Mouse (Mus musculus) spleen, postnatal 10 days (tissue): ENCODE data around the gene B3gnt8.

Experiments
- DNase-seq, 2 experiments: peaks; one replicate each; pipeline ENCODE4 v3.0.0; 2021 to 2022; ENCODE audit warnings: low spot score in 2 of 2

The B3gnt8 gene

DNA sequence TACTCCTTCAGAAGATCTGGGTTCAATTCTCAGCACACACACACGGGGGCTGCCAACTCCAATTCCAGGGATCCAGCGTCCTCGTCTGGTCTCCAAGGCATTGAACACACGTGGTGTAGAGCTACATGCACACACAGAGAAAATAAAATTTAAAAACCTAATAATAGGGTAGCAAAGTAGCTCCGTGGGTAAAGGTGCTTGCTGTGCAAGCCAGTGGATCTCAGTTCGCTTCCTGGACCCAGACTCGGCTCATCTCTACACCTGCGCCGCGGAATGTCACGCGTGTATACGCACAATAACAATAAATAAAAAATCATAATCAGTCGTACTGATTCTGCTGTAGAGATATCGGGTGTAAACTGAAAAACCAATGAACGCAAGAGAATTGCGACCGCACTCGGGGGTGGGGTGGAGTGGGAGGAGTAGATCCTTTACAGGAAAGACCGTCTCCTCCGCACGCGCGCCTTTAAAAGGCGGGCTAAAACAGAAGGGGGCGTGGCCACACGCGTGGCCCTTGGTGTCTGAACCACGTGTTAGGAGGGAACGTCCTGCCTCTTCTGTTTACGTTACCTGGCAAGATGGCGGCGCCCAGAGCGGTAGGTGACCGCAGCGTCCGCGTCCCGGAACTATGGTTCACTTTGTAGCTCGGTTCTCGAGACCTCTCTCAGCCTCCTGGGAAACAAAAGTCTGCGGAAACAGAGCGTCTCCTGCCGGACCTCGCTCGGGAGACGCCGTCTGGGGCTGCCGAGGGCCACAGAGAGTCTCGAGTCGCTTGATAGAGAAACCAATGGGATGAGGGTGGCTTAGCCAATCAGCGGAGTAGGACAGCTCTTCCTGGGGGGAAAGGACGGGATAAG, 7.4 kb upstream of the B3gnt8 start, which contains the start of gene Dmac2:
TSS of gene Dmac2 (plus strand) at position 550 of the 857 bp plus-strand sequence.
- peak; percentile 78 to 94 for DNase-seq

DNA sequence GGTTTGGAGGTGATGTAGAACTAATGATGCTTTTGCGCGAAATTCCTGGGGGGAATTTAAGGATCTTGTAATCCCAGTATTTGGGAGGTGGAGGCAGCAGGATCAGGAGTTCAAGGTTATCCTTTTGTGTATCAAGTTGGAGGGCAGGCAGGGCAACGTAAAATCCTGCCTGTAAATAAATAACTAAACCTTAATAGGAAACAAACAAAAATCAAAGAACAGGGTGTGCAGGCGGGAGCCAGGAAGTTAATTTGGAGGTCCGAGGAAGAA, 6.8 kb upstream of the B3gnt8 start:
- no peak for DNase-seq

DNA sequence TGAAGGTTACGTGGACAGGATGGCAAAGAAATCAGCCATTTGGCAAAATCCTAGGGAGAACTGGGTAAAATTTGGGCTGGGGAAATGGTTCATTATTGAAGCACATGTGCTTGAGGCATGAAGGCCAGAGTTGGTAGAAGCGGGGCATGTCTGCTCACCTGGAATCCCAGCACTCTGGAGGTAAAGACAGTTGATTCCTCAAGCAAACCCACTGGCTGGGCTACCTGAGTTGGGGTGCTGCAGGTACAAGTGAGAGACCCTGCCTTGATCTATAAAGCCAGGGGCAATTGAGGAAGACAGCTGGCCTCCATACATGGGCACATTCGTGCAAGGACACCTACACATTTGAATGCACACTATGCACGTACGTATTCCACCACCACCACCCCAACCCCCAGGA, 6.4 kb upstream of the B3gnt8 start:
- DNase-seq = peak in 1 of 2 experiments; percentile 9

DNA sequence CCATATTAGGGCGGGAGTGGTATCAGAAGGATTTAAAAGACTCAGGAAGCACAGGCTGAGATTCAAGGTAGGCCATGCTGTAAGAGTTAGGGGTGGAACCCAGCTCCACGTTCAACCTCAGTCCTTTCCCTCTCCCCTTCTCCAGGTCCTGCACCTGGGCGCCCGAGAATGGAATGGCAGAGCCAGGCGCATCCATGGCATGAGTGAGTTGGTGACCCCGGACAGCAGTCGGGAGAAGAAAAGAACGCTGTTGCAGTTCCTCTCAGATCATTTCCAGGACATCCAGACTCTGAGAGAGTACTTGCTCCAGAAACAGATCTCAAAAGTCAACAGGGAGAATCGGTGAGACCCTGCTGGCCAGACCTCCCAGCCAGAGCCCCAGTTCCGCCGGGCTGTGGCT, 5.7 kb upstream of the B3gnt8 start:
- no peak for DNase-seq

DNA sequence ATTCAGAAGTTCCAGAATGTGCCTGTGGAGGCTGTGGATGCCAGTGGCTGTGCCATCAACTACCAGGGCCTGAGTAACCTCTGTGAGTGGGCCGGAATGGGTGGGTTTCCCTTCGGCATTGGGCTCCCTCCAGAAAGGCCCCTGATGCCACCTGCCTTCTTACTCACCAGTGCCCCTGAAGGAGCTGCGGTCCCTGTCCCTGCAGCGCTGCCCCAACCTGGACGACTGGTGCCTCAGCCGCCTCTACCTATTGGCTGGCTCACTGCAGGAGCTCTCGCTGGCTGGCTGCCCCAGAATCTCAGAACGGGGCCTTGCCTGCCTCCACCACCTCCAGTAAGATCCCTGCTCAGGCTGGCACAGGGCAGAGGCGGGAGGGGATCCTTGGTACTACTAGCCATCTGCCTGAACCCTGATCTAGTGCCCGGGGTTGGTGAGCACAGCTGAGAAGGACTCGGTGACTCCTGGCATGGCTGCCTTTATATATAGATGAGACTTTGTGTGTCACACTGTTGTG, 2.5 kb upstream of the B3gnt8 start:
- DNase-seq = no peak

DNA sequence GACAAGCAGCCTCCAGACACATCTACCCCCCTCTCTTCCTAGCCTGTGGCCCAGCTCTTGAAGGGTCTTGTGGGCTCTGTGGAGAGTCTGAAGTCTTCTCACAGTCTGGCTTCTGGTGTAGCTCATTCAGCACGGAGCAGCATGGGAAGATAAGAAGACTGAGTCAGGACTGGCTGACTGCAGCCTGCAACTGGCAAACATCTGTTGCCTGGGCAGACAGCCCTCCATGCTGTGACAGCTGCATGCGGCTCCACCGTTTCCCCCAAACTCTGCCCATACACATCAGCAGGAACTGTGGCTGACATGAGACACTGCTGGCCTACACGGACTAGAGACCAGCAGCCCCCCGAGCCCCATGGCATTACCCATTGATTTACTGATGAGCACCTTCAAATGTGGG, 1.6 kb upstream of the B3gnt8 start:
- DNase-seq = no peak

DNA sequence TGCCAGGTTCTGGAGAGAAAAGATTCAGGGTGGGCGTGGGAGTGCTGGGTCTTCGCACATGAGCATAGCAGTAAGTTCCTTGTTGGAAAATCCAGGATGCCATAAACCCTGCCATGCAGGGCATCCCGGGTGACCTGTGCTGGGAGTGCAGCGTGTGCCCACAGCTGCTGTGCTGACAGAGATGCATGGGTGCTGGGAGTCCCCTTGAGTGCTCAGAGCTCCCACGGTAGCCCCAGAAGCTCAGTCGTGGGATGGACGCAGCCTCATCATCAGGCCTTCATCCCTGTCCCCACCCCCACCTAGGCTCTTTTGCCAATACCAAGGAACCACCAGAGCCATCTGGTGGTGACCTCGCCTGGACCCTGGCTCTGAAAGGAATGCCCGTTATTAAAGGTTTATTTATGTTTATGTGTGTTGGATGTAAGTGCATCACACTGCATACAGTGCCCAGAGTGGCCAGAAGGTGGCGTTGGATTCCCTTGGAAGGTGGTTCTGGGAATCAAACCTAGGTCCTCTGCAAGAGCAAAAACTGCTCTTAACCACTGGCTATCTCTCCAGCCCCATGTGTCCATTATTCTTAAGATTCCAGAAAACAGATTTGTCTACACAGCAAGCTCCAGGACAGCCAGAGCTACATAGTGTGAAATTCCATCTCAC, 732 bp upstream of the B3gnt8 start:
- peak; percentile 25 to 75 for DNase-seq

DNA sequence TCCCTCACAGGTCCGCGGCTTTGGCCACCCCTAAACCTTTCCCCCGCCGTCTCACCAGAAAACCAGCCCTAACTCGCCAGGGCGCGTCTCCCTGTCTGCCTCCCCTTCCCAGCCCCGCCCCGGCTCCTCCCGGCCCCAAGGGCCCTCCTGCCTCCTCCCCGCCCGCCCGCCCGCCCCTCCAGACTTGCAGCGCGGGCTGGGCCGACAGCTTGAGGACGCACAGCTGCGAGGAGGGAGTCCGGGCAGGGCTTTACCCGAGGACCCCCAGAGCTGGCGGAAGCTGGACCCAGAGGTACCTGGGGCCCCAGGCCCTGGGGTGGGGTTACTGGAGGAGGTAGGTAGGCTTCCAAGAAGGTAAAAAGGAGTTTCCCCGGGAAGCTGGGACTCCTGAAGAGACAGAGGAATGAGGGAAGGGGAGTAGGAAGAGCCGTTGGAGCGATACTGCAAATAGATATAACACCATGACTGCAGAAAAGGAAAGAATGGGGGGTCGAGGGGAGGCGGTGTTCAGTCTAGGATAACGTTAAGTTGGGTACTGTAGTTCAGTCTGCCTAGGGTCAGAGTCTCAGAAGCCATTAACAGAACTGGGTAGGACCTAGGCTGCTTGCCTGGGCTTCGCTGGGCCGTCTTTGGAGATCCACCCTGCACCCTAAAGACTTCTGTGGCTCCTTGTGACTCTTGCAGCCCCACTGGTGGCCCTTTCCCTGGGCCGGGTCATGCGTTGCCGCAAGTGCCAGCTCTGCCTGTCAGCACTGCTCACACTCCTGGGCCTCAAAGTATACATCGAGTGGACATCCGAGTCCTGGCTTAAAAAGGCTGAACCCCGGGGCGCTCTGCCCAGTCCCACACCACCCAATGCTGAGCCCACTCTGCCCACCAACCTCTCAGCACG, 1.2 kb downstream of the B3gnt8 start:
- peak in 1 of 2 experiments; percentile 67 for DNase-seq

DNA sequence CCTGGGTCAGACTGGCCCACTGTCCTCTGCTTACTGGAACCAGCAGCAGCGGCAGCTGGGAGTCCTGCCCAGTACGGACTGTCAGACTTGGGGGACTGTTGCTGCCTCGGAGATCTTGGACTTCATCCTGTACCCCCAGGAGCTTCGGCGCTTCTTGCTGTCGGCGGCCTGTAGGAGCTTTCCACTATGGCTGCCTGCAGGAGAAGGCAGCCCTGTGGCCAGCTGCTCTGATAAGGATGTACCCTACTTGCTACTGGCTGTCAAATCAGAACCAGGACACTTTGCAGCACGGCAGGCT, 1.8 kb downstream of the B3gnt8 start:
- DNase-seq = no peak

DNA sequence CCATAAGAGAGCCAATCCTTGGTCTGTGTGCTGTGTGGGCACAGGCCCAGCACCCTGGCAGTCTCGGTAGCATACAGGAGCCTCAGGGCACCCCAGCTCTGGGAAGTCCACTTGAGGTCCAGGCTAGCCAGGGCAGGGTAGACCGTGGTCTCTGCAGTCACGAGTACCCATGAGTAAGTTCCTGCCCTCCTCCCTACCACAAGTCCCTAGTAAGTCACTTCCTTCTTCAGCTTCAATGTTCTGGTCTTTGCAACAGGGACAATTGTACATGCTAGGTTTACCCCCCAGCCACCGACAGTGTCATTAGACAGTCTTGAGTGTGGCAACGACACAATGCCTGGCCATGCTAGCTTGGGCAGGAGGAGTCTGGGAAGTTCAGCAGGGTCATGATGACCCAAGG, 6.2 kb downstream of the B3gnt8 start:
- DNase-seq = no peak

DNA sequence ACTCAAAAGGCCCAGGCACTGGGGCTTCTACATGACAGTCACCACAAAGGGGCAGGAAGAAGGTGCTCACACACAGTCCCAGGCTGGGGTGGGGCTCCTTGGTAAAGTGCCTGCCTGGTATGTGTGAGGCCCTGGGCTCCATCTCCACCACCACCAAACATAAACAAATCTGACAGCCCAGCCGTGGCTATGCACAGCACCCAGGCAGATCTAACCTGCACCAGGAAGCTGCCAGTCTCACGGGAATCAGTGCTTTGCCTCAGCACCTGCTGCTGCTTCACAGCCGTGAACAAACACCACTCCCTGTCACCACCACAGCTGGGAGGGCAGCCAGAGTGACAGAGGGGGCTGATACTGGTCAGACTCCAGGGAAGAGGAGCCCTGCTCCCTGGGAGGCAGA, 9.9 kb downstream of the B3gnt8 start:
- DNase-seq = peak in 1 of 2 experiments; percentile 75

DNA sequence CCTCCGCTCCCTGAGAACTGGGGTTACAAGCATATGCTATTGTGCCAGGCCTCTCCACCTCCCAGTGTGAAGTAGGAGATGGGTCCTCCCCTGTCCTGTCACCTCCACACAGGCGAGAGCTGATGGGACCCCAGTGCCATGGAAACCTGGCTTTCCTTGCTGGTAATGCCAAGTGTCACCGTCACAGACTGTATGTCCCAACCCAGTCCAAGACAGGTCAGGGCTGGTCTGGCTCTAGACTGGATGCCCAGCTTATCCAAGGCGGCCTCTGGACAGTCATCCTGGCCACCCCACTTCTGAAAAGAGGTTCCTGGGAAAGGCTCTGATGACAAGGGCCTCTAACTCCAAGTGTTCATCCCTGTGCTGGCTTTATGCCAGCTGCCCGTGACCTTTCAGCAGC, 10.6 kb downstream of the B3gnt8 start:
- DNase-seq = no peak

DNA sequence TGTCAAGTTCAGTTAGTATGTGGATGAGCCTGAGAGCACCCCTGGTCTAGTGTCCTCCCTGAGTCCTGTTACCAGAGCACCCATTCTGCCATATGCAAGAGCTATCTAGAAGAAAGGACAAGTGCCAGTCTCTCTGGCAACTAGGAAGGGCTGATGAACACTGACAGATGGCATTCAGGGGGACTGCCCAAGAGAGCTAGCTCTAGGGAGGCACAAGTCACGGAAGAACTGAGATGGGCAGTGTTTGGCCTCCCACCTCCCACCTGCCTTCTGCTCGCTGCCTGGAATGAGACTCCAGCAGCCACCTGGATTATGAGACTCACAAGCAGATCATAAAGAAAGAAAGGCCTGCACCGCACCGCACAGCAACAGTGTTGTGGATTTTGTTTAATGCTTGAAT, 13.3 kb downstream of the B3gnt8 start:
- no peak for DNase-seq

DNA sequence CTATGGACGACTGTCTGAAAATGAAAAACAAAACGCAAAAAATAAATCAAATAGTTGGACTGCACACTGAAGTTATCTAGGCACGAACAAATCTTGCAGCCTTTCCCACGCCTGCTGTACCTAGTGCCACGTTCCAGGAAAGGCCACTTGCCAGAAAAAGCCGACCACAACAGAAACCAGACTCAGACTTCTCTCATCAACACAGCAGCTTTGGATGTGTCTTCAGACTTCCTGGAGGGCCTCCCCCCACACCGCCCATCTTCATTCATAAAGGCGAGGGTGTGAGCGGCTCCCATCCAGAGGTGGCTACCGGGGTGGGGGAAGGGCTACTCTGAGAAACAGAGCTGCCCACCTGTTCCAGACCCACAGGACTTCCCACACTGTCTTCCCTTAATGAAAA, 17.7 kb downstream of the B3gnt8 start:
- no peak for DNase-seq

DNA sequence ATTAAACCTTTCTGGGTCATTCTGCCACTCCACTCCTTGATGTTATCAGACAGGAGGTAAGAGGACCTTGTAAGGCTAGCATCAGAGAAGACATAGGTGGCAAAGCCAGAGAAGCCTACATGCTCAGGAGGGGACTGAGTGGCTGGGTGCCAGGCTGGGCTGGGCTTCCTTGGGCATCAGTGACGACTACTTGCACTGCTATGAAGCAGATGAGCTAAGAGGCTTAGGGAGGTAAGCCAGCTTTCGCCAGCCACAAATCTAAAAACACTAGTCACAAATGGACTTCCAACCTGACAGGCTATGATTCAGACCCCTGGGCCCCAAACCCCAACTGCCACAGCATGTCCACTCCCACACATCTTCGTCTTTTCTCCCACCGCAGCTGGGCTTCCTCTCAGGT, 18.2 kb downstream of the B3gnt8 start:
- DNase-seq = no peak

DNA sequence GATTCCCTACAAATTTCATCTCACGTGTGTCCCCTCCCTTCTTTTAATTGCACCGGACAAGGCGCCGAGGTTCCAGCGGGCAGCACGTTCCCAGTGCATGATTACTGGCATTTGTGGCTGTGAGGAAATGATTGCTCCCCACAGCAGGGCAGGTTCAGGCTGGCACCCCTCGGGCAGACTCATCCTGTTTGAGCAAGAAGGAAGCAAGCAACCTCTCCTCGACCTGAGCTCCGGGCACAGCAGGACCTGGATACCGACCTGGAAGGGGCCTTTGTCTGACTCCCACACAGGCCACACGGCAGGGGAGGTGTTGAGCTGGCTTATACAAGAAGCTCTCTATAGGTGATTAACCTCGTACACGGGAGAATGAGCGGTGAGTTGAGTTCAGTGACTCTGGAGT, 18.6 kb downstream of the B3gnt8 start:
- DNase-seq = no peak

DNA sequence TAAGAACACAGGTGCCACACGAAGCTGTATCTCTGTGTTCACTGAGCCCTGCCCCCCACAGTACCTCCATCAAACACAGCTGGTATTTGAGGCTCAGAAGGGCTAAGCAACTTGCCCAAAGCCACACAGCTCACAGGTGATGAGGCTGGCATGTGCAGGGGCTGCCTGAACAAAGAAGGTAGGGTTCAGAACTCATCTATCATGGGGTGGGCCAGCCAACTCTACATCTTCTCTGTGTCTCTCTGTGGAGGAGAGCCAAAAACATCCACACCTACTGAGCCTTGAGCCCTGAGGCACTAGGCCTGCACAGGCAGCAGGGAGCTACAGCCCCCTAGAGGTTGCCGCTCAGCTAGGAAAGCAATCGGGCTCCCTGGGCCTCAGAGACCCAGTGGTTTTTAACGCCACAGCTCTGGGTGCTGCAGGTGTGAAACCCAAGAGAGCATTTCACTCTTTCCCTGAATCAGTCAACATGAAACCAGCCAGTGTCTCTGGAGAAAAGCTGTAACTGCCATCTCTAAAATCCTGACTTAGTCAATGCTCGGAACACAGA, 21.2 kb downstream of the B3gnt8 start:
- peak in 1 of 2 experiments; percentile 69 for DNase-seq

DNA sequence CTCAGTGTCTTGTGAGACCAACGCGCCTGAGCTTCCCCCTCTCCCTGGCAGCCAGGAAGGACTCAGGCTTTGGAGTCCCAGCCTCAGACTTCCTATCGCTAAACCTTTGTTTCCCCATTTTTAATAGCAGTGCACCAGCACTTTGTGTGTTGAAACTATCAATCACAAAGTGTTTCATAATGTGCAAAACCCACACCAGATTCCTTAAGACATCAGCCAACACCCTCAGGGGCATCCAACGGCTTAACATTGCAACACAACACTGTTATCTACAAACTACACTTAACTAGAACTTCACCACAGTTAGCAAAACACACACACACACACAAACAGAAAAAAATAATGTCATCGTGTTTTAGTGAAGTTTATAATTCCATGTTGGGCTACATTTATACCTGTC, 23.4 kb downstream of the B3gnt8 start:
- DNase-seq = no peak

DNA sequence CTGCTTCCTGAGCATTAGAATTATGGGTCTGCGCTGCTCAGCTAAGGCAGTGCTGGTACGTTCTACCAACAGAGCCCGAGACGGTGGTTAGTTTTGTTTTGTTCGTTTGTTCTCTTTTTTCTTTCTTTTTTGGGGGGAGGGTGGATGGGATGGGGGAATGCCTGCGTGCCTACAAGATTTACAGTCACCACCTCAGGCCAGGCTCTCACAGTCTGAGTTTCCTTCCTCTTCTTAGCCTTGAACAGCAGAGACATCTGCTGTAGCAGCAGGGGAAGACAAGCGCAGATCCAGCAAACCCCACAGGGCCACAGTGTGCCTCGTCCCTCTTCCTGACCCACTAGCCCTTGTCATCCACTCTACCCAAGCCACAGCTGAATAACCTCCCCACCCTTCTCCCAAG, 24.8 kb downstream of the B3gnt8 start:
- DNase-seq = peak in 1 of 2 experiments; percentile 60

DNA sequence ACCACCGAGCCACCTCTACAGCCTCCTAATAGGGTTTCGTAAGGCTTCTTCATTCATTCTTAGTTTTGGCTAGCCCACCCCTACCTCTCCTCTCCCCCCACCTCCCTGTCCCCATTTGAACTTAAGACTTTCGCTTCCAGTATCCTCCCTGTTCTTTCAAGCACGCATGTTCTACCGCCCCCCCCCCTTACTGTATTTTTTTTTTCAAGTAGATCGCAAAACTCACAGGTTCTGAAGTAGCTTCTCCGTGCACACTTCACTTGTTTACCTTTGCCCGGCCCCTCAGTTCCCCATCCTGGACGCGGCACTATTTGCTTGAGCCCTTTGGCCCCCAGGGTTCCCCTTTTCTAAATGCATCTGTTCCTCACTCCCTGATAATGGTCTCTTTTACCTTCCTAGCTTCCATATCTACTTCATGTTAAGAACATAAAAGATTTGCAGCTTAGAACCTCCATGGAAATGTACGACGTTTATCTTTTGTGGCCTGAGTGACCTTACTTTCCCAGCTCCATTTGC, 25.8 kb downstream of the B3gnt8 start:
- peak in 1 of 2 experiments; percentile 61 for DNase-seq

DNA sequence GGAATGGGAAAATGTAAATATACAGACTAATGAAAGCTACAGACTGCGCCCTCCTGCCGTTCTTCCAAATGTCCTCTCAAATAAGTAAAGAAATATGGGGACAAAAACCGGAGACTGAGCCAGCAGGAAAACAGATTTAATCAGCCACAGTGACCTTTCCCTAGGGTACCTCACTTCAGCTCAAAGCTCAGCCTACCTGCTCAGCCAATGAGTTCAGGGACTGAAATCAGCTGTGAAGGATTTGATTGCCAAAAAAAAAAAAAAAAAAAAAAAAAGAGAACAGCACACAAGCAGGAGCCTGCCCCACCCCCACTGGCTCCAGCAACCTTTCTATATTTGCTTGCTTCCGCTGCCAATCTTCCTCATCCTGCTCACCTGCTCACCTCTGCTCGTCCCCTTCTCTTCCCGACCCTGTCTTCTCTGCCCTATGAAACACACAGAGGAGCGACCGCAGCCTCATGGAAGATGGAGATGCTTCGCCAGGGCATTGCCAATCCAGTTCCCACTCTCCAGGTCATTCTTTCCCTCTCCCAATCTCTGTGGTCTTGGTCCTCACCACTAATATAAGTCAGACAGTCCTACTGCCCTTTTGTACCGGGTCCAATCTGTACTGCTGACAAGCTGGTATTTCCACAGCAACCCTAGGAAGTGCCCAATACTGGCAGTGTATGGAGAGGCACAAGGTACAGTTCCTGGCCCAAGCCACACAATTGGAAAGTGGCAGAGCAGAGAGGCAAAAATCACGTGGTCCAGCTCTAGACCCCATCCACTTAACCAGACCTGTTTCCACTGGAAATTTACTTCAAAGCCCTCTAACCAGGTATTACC, 29.4 kb downstream of the B3gnt8 start:
- no peak for DNase-seq
